Mouse (Mus musculus) intestine, embryonic 15.5 days (tissue): ENCODE results near the gene Gm20388. TPM values are rescaled to one million over a fixed set of nuclear protein-coding genes. Genes with fewer than 3 reads are reported as not detected.

Source experiments
- ATAC-seq: fragments of 200-750 bp; cut with Nextera tagmentation; 2 replicates; pipeline ENCODE4 v1.8.0; 2017; ENCODE audit warnings: moderate TSS enrichment, moderate library complexity
- H3K27ac ChIP-seq: fragments of 300-500 bp; sonication (generic); 2 replicates; pipeline ENCODE4 v1.5.1; 2015; ENCODE audit warnings: mild to moderate bottlenecking, inconsistent platforms
- H3K27me3 ChIP-seq: fragments of 300-500 bp; sonication (generic); replicated peaks from 2 replicates; pipeline ENCODE4 v1.6.1; 2015; ENCODE audit warnings: inconsistent platforms
- H3K36me3 ChIP-seq: fragments of 300-500 bp; sonication (generic); 2 replicates; pipeline ENCODE4 v1.6.1; 2015; ENCODE audit warnings: inconsistent platforms
- H3K4me1 ChIP-seq: fragments of 300-500 bp; sonication (generic); replicated peaks from 2 replicates; pipeline ENCODE4 v1.6.1; 2015; ENCODE audit warnings: inconsistent platforms
- H3K4me2 ChIP-seq: fragments of 300-500 bp; sonication (generic); replicated peaks from 2 replicates; pipeline ENCODE4 v1.6.1; 2015; ENCODE audit warnings: mild to moderate bottlenecking, inconsistent platforms
- H3K4me3 ChIP-seq: fragments of 300-500 bp; sonication (generic); replicated peaks from 2 replicates; pipeline ENCODE4 v1.5.1; 2015; ENCODE audit warnings: inconsistent platforms
- H3K9ac ChIP-seq: fragments of 300-500 bp; sonication (generic); 2 replicates; pipeline ENCODE4 v1.6.1; 2015; ENCODE audit warnings: inconsistent platforms
- H3K9me3 ChIP-seq: fragments of 300-500 bp; sonication (generic); 2 replicates; pipeline ENCODE4 v1.6.1; 2016; ENCODE audit warnings: inconsistent platforms
- WGBS: fragments of 180-500 bp; shearing (Covaris S2); methylation state at CpG from one replicate; pipeline ENCODE4 v1.1.7; 2015; 5-methylcytosine and 5-hydroxymethylcytosine counted together
- polyA plus RNA-seq: library from polyadenylated mRNA; unstranded; fragments of >200 nt; fragmentation: Nextera tagmentation; extraction: Ambion mirVana; gene quantifications from 2 replicates; pipeline ENCODE4 v1.2.1, GENCODE M21; 2015

The Gm20388 gene
- polyA plus RNA-seq, 1 experiment from 2014 or later: not detected

- ATAC-seq: peak; percentile 80
- Histone ChIP-seq H3K27ac (no peak overlapping the region), H3K4me3 (no peak overlapping the region), H3K36me3 (no peaks in the 10 kb centered on the region), H3K27me3 (peaks cover 27% of the 10 kb centered on the region), H3K9ac (no peak overlapping the region), H3K4me2 (no peak overlapping the region), H3K9me3 (no peaks in the 10 kb centered on the region), H3K4me1 (no peaks in the 10 kb centered on the region)
- WGBS: 5% methylated on average over 12 of the region's 12 CpGs
Measured at GRCm38 (mm10) chr8:121513429-121513828, 1602.8 kb downstream of the Gm20388 start.

- no peak overlapping the region for H3K4me2 ChIP-seq
- WGBS: 61% methylated on average over 18 of the region's 18 CpGs
- no peak for ATAC-seq
- H3K36me3 ChIP-seq: no peaks in the 10 kb centered on the region
- no peaks in the 10 kb centered on the region for H3K27me3 ChIP-seq
- no peak overlapping the region for H3K9ac ChIP-seq
- no peak overlapping the region for H3K27ac ChIP-seq
- peaks cover 3% of the 10 kb centered on the region; the same call in 1 of the 2 replicates for H3K4me1 ChIP-seq
- H3K4me3 ChIP-seq: no peak overlapping the region
- no peaks in the 10 kb centered on the region for H3K9me3 ChIP-seq
Measured at GRCm38 (mm10) chr8:121525111-121525818, 1614.6 kb downstream of the Gm20388 start.

- Histone ChIP-seq H3K4me3 (no peak overlapping the region), H3K36me3 (no peaks in the 10 kb centered on the region), H3K9ac (no peak overlapping the region), H3K27me3 (peaks cover 8% of the 10 kb centered on the region; the same call in 1 of the 2 replicates), H3K27ac (no peak overlapping the region), H3K4me1 (peaks cover 3% of the 10 kb centered on the region; the same call in 1 of the 2 replicates), H3K4me2 (no peak overlapping the region), H3K9me3 (no peaks in the 10 kb centered on the region)
- WGBS: 46% methylated on average over 6 of the region's 6 CpGs
- ATAC-seq: no peak; the same call in 1 of the 2 replicates
Measured at GRCm38 (mm10) chr8:121526811-121527550, 1616.3 kb downstream of the Gm20388 start.

- no peak overlapping the region for H3K4me3 ChIP-seq
- no peak overlapping the region for H3K27ac ChIP-seq
- 88% methylated on average over 9 of the region's 9 CpGs for WGBS
- H3K9me3 ChIP-seq: no peaks in the 10 kb centered on the region
- H3K36me3 ChIP-seq: no peaks in the 10 kb centered on the region
- peaks cover 3% of the 10 kb centered on the region; the same call in 1 of the 2 replicates for H3K4me1 ChIP-seq
- H3K9ac ChIP-seq: no peak overlapping the region
- ATAC-seq: no peak
- H3K27me3 ChIP-seq: peaks cover 8% of the 10 kb centered on the region; the same call in 1 of the 2 replicates
- H3K4me2 ChIP-seq: no peak overlapping the region
Measured at GRCm38 (mm10) chr8:121527751-121528150, 1617.1 kb downstream of the Gm20388 start.

DNA sequence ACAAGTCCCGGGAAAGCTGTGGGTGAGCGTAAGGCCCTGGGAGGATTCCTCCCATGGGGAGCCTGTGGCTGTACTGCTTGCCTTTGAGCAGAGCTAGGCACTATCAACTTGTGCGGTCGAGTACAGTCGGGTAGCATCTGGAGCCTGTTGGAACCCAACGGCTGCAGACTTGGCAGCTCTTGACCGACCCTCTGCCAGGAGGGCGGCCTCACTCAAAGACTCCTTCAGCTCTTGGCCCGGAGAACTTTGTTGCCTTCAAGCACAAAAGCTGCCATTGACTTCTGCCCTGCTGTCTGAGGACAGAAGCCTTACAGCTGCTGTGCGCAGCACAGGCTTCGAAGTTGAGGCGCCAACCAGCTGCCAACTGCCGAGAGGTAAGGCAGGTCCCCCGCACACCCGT is 1618.1 kb downstream of the Gm20388 start:
- Histone ChIP-seq H3K27ac (no peak overlapping the region), H3K36me3 (no peaks in the 10 kb centered on the region), H3K9me3 (no peaks in the 10 kb centered on the region), H3K4me3 (no peak overlapping the region), H3K9ac (no peak overlapping the region), H3K27me3 (peaks cover 8% of the 10 kb centered on the region; the same call in 1 of the 2 replicates), H3K4me1 (peaks cover 3% of the 10 kb centered on the region; the same call in 1 of the 2 replicates), H3K4me2 (no peak overlapping the region)
- 82% methylated on average over 15 of the region's 15 CpGs for WGBS
- no peak for ATAC-seq

- no peak for ATAC-seq
- peaks cover 3% of the 10 kb centered on the region; the same call in 1 of the 2 replicates for H3K4me1 ChIP-seq
- no peak overlapping the region for H3K4me2 ChIP-seq
- 73% methylated on average over 10 of the region's 10 CpGs for WGBS
- H3K9ac ChIP-seq: no peak overlapping the region
- H3K27me3 ChIP-seq: peaks cover 8% of the 10 kb centered on the region; the same call in 1 of the 2 replicates
- no peaks in the 10 kb centered on the region for H3K9me3 ChIP-seq
- H3K4me3 ChIP-seq: no peak overlapping the region
- no peak overlapping the region for H3K27ac ChIP-seq
- H3K36me3 ChIP-seq: no peaks in the 10 kb centered on the region
Measured at GRCm38 (mm10) chr8:121530639-121531038, 1620.0 kb downstream of the Gm20388 start.

DNA sequence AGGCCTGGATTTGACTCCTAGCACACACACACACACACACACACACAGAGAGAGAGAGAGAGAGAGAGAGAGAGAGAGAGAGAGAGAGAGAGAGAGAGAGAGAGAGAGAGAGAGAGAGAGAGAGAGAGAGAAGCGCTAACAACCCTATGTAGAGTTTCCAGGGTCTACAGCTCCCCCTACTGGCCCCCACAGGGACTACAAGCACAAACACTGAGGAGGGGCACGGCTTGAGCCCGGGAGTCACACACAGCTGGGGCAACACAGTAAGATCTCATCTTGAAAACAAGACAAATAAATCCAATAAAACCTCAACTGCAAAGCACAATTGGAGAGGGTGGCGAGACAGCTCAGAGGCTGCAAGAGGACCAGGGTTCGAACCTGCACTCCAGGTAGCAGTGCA is 1621.7 kb downstream of the Gm20388 start:
- ATAC-seq: no peak
- H3K4me1 ChIP-seq: no peaks in the 10 kb centered on the region
- no peaks in the 10 kb centered on the region for H3K36me3 ChIP-seq
- H3K4me2 ChIP-seq: no peak overlapping the region
- H3K9me3 ChIP-seq: no peaks in the 10 kb centered on the region
- peaks cover 8% of the 10 kb centered on the region; the same call in 1 of the 2 replicates for H3K27me3 ChIP-seq
- no peak overlapping the region for H3K9ac ChIP-seq
- 41% methylated on average over 5 of the region's 5 CpGs for WGBS
- H3K27ac ChIP-seq: no peak overlapping the region
- H3K4me3 ChIP-seq: no peak overlapping the region

- no peak overlapping the region for H3K4me2 ChIP-seq
- ATAC-seq: no peak
- no peak overlapping the region for H3K4me3 ChIP-seq
- WGBS: 77% methylated on average over 19 of the region's 19 CpGs
- no peaks in the 10 kb centered on the region for H3K36me3 ChIP-seq
- no peak overlapping the region for H3K27ac ChIP-seq
- H3K27me3 ChIP-seq: no peaks in the 10 kb centered on the region
- H3K4me1 ChIP-seq: 0 out of 2 replicates have a peak, but pooled peaks cover 3% of the 10 kb centered on the region
- H3K9me3 ChIP-seq: no peaks in the 10 kb centered on the region
- no peak overlapping the region for H3K9ac ChIP-seq
Measured at GRCm38 (mm10) chr8:121541862-121542261, 1631.2 kb downstream of the Gm20388 start.

DNA sequence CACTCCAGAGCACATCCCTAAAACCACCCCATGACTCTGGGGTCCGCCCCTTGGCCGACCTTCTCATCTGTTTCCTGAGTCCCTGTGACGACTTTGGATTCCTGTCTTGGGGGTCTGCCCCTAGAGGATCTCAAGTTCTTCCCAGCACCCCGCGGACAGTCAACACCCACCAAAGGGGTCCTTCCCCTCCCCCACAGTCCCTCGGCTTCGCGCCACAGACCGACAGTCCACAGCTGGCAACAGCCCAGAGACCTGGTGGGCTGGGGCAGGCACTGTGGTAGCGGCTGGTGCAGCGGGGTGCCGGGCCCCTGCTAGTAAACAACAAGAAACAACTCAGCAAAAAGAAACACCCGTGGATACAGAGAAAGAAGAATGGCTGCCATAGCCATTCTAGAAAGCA is 1632.3 kb downstream of the Gm20388 start:
- H3K9me3 ChIP-seq: no peaks in the 10 kb centered on the region
- no peak overlapping the region for H3K4me3 ChIP-seq
- no peak for ATAC-seq
- 0 out of 2 replicates have a peak, but pooled peaks cover 3% of the 10 kb centered on the region for H3K4me1 ChIP-seq
- WGBS: 54% methylated on average over 13 of the region's 13 CpGs
- H3K27me3 ChIP-seq: no peaks in the 10 kb centered on the region
- H3K36me3 ChIP-seq: no peaks in the 10 kb centered on the region
- no peak overlapping the region for H3K4me2 ChIP-seq
- no peak overlapping the region for H3K27ac ChIP-seq
- no peak overlapping the region for H3K9ac ChIP-seq

DNA sequence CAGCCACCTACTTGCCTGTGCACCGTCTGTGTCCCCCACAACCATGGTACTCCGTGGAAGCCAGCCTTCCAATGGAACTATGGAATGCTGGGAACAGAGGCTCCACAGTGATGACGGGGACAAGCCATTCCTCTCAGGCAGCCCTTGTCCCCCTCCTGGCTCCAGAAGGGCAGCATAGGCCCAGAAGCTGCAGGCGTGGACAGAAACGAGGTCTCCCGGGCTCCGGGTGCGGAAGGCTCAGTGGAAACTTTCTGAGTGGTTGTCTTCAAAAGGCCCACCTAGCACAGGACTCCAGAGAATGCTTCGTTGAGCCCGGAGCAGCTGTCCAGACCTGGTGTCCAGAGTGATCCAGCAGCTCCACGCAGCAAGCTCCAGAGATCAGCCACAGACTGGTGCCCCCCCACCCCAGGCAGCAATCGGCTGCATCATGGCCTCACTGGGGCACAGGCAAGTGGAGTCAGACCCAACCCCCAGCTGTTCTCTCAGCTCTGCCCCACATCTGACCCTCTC is 1633.7 kb downstream of the Gm20388 start, which contains the start of gene 1700018B08Rik:
1700018B08Rik (minus strand) TSS at position 45 of the 510 bp plus-strand sequence.
- no peaks in the 10 kb centered on the region for H3K27me3 ChIP-seq
- H3K9ac ChIP-seq: no peak within 1 kb of the TSS
- no peak for ATAC-seq
- H3K4me3 ChIP-seq: no peak within 1 kb of the TSS
- H3K27ac ChIP-seq: no peak within 1 kb of the TSS
- 83% methylated on average over 12 of the region's 12 CpGs for WGBS
- H3K36me3 ChIP-seq: no peaks in the 10 kb centered on the region
- no peak within 1 kb of the TSS for H3K4me2 ChIP-seq
- H3K9me3 ChIP-seq: no peaks in the 10 kb centered on the region
- 0 out of 2 replicates have a peak, but pooled peaks cover 3% of the 10 kb centered on the region for H3K4me1 ChIP-seq

DNA sequence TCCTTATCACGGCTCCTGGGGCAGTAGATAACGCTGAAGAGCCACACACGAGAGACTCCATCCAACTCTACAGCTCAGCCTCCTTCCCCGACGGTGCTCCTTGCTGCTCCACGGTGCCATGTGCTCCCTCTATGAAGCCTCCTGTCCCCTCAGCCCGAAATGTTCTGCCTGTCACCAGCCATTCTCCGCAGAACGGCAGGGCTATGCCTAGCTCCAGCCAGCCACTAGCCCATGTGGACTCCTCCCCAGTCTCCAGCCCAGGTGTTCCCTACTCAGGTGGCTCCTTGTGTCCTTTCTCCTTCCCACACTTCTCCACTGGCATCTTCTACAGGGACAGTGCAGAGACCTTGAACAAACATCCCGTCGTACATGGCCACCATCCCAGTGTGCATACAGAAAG is 1634.3 kb downstream of the Gm20388 start:
- no peaks in the 10 kb centered on the region for H3K36me3 ChIP-seq
- 0 out of 2 replicates have a peak, but pooled peaks cover 3% of the 10 kb centered on the region for H3K4me1 ChIP-seq
- no peak for ATAC-seq
- no peak overlapping the region for H3K27ac ChIP-seq
- WGBS: 68% methylated on average over 11 of the region's 11 CpGs
- no peak overlapping the region for H3K4me3 ChIP-seq
- no peaks in the 10 kb centered on the region for H3K27me3 ChIP-seq
- H3K9me3 ChIP-seq: no peaks in the 10 kb centered on the region
- H3K4me2 ChIP-seq: no peak overlapping the region
- H3K9ac ChIP-seq: no peak overlapping the region

DNA sequence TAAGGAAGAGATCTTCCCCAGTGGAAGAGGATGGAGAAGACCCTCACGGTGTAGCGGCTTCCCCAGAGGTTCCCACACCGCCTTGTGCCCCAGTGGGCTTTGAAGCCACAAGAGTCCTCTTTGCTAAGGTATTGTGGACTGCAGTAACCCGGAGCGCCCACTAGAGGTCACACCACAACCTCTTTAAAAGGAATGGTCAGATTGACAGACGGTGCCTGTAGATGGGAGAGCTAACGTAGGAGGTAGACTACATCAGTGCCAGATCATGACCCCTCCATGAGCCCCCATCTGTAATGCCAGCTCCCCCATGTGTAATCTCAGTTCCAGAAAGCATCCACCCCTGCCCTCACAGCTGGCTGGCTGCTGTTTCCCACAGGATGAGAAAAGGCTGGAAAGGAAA is 1636.5 kb downstream of the Gm20388 start:
- Histone ChIP-seq H3K27ac (no peak overlapping the region), H3K9me3 (no peaks in the 10 kb centered on the region), H3K4me3 (no peak overlapping the region), H3K9ac (no peak overlapping the region), H3K27me3 (no peaks in the 10 kb centered on the region), H3K4me1 (0 out of 2 replicates have a peak, but pooled peaks cover 3% of the 10 kb centered on the region), H3K36me3 (peaks cover 9% of the 10 kb centered on the region; the same call in 1 of the 2 replicates), H3K4me2 (no peak overlapping the region)
- peak; percentile 47; the same call in 1 of the 2 replicates for ATAC-seq
- 9% methylated on average over 7 of the region's 7 CpGs for WGBS
